Mouse (Mus musculus) liver, embryonic 16.5 days (tissue): ENCODE measurements around the gene Ntm. TPM values are rescaled to one million over a fixed set of nuclear protein-coding genes. Genes with fewer than 3 reads are reported as not detected.

Experiments used
- ATAC-seq: fragments of 200-750 bp; cut with Nextera tagmentation; 2 replicates; pipeline ENCODE4 v1.8.0; 2017; ENCODE audit warnings: low read depth, mild to moderate bottlenecking, moderate number of reproducible peaks, moderate library complexity
- H3K27ac ChIP-seq: fragments of 300-500 bp; sonication (generic); 2 replicates; pipeline ENCODE4 v1.5.1; 2014; ENCODE audit warnings: mild to moderate bottlenecking, low read length
- H3K27me3 ChIP-seq: fragments of 300-500 bp; sonication (generic); 2 replicates; pipeline ENCODE4 v1.6.1; 2014; ENCODE audit warnings: low read depth, low read length, mixed read lengths; ENCODE audit not compliant: control insufficient read depth, insufficient read depth
- H3K36me3 ChIP-seq: fragments of 300-500 bp; sonication (generic); 2 replicates; pipeline ENCODE4 v1.6.1; 2014; ENCODE audit warnings: mild to moderate bottlenecking; ENCODE audit not compliant: control insufficient read depth, insufficient read depth
- H3K4me1 ChIP-seq: fragments of 300-500 bp; sonication (generic); 2 replicates; pipeline ENCODE4 v1.6.1; 2014; ENCODE audit warnings: low read depth, low read length, mixed read lengths; ENCODE audit not compliant: control insufficient read depth
- H3K4me2 ChIP-seq: fragments of 300-500 bp; sonication (generic); 2 replicates; pipeline ENCODE4 v1.6.1; 2014; ENCODE audit warnings: low read depth, low read length, mixed read lengths
- H3K4me3 ChIP-seq: fragments of 300-500 bp; sonication (generic); 2 replicates; pipeline ENCODE4 v1.5.1; 2014; ENCODE audit warnings: low read depth, mild to moderate bottlenecking, low read length
- H3K9ac ChIP-seq: fragments of 300-500 bp; sonication (generic); 2 replicates; pipeline ENCODE4 v1.6.1; 2014; ENCODE audit warnings: low read depth, low read length
- H3K9me3 ChIP-seq: fragments of 300-500 bp; sonication (generic); replicated peaks from 2 replicates; pipeline ENCODE4 v1.6.1; 2016; ENCODE audit warnings: low read length; ENCODE audit not compliant: control insufficient read depth
- WGBS: fragments of 180-500 bp; shearing (Covaris S2); extraction: QIAGEN DNeasy Blood & Tissue Kit; methylation state at CpG from one replicate; pipeline ENCODE4 v1.1.7; 2014; ENCODE audit not compliant: insufficient replicate concordance; 5-methylcytosine and 5-hydroxymethylcytosine counted together
- polyA plus RNA-seq: library from polyadenylated mRNA; unstranded; fragments of >200 nt; fragmentation: Nextera tagmentation; extraction: Ambion mirVana; gene quantifications from 2 replicates; pipeline ENCODE4 v1.2.1, GENCODE M21; 2015

Ntm gene
- polyA plus RNA-seq, 1 experiment from 2014 or later = 0.33 TPM

DNA sequence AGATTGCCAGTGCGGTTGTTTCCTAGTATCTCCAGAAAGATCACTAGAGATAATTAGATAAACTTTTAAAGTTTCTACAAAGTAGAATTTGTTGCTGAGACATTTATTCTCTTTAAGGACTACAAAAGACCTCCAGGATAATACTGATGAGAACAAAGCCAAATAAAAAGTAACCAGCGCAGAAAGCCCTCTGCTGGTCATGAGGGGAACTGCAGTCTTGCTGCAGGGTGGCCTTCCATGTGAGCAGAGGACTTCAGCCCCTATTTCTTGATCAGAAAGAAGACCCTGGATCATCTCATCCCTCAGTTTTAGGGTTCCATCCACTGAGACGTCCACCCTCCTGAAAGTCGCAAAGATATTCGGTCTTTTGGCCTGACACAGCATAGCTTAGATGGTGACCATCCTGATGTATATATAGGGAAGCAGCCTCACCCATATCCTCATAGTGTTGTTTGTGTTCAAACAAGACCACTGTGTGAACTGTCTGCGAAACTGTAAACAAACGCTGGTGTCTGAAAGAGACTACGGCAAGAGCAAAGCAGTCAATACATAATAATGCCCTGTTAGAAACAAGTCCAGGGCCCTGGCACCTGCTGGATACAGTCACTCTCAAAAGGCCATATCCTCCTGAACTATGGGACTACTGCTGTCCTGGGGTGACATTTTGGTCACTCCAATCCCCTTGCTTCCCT is 553.6 kb downstream of the Ntm start:
- ATAC-seq = no peak
- WGBS = 43% methylated on average over 8 of the region's 8 CpGs
- H3K4me2 ChIP-seq = no peak overlapping the region
- peaks cover 35% of the 10 kb centered on the region for H3K27me3 ChIP-seq
- H3K27ac ChIP-seq = no peak overlapping the region
- no peaks in the 10 kb centered on the region for H3K36me3 ChIP-seq
- H3K4me1 ChIP-seq = no peaks in the 10 kb centered on the region
- no peak overlapping the region for H3K4me3 ChIP-seq
- H3K9ac ChIP-seq = no peak overlapping the region
- H3K9me3 ChIP-seq = no peaks in the 10 kb centered on the region

DNA sequence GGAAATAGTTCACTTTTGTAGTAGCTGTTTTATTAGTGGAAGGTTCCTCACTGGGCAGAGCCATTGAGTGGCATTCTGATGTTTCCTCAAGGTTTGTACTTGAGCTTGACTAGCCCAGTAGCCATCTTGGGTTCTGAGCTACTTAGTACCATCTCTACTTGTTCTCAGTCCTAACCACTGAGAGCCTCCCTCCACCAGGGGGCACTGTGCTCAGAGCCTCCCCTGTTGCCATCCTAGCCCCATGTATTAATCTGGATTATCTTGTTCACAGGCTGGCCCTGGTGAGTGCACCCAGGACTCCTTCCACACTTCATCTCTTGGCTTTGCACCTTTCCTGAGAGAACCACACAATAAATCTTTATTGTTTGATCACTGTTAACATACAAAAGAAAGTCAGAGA is 555.0 kb downstream of the Ntm start:
- ATAC-seq = no peak
- Histone ChIP-seq H3K9me3 (no peaks in the 10 kb centered on the region), H3K27ac (no peak overlapping the region), H3K27me3 (peaks cover 27% of the 10 kb centered on the region), H3K4me2 (no peak overlapping the region), H3K4me1 (no peaks in the 10 kb centered on the region), H3K36me3 (no peaks in the 10 kb centered on the region), H3K9ac (no peak overlapping the region), H3K4me3 (no peak overlapping the region)

DNA sequence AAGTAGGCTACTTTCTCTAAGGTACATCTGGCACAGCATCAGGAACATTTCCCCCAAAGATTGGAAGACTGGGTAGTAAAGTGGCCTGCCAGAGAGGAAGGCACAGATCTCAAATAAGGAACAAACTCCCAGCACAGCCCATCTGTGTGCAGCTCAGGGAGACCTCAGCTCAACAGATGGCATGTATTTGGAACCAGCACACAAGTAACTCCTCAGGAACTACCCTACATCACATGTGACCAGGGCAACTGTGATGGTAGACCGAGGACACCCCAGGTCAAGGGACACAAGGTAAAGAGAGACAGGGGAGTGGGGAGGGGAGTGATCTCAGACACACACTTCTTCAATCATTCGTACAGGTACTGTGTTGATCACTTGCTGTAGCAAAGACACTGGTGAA is 556.0 kb downstream of the Ntm start:
- WGBS = 59% methylated on average over 2 of the region's 2 CpGs
- H3K27me3 ChIP-seq = peaks cover 18% of the 10 kb centered on the region
- no peaks in the 10 kb centered on the region for H3K4me1 ChIP-seq
- ATAC-seq = no peak
- H3K36me3 ChIP-seq = no peaks in the 10 kb centered on the region
- H3K9me3 ChIP-seq = no peaks in the 10 kb centered on the region
- no peak overlapping the region for H3K9ac ChIP-seq
- H3K27ac ChIP-seq = no peak overlapping the region
- H3K4me2 ChIP-seq = no peak overlapping the region
- H3K4me3 ChIP-seq = no peak overlapping the region

DNA sequence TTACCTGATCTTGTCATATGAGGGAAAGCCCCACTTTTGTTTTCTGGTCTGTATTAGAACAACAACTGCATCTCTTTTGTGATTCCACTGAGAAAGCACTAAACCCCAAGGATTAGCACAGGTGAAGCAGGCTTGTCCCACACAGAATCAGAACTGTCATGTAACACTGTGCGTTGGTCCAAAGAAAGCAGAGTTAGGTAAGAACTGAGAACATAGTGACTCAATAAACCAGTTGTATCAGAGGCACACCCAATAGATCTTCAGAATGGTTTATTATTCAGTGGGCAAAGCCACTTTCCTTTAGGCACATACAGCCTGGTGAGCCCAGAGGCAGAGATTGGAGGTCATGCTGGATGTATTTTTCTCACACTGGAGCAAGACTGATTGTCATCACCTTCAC is 556.9 kb downstream of the Ntm start:
- no peak overlapping the region for H3K4me3 ChIP-seq
- H3K27me3 ChIP-seq = peaks cover 8% of the 10 kb centered on the region
- no peak overlapping the region for H3K27ac ChIP-seq
- H3K9me3 ChIP-seq = no peaks in the 10 kb centered on the region
- no peaks in the 10 kb centered on the region for H3K4me1 ChIP-seq
- no peak overlapping the region for H3K9ac ChIP-seq
- no peaks in the 10 kb centered on the region for H3K36me3 ChIP-seq
- H3K4me2 ChIP-seq = no peak overlapping the region
- 81% methylated on average over 1 of the region's 1 CpGs for WGBS
- ATAC-seq = no peak

DNA sequence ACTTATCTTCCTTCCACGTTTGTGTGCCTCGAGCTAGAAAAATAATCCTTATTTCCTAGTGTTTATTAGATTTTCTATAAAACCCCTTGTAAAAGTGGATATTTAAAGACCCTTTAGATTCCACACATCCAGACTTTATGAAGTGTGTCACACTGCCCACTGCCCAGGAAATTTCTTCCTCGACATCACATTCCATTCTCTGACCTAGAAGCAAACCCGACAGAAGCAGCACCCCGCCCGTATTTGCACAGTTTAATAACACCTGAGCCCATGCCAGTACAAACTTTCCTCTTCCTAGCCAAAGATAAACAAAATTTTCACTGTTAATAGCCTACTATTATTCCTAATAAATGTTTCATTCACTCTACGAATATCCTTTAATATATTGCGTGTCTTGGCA is 562.8 kb downstream of the Ntm start:
- Histone ChIP-seq H3K4me2 (no peak overlapping the region), H3K9me3 (no peaks in the 10 kb centered on the region), H3K36me3 (no peaks in the 10 kb centered on the region), H3K4me3 (no peak overlapping the region), H3K27ac (no peak overlapping the region), H3K27me3 (no peaks in the 10 kb centered on the region), H3K9ac (no peak overlapping the region), H3K4me1 (no peaks in the 10 kb centered on the region)
- WGBS = 62% methylated on average over 8 of the region's 8 CpGs
- ATAC-seq = no peak

DNA sequence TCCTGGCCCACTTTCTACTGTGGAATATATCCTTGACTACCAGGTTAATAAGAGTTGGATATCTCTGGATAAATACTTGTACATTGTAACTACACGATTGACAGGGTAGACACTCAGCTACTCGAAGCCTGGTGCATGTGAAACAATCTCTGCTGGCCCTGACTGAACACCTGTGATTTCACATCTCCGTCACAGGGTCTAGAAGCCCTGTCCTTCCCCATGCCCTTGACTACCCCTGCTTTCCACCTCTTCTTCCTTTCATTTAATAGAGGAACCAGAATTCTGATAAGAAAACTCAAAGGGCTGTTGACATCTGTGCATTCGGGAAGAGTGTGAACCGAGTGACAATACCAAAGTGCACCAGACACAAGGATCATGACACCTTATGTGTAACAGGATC is 566.8 kb downstream of the Ntm start:
- Histone ChIP-seq H3K27me3 (no peaks in the 10 kb centered on the region), H3K9ac (no peak overlapping the region), H3K4me1 (no peaks in the 10 kb centered on the region), H3K4me2 (no peak overlapping the region), H3K36me3 (no peaks in the 10 kb centered on the region), H3K9me3 (no peaks in the 10 kb centered on the region), H3K27ac (no peak overlapping the region), H3K4me3 (no peak overlapping the region)
- 56% methylated on average over 5 of the region's 5 CpGs for WGBS
- ATAC-seq = no peak

DNA sequence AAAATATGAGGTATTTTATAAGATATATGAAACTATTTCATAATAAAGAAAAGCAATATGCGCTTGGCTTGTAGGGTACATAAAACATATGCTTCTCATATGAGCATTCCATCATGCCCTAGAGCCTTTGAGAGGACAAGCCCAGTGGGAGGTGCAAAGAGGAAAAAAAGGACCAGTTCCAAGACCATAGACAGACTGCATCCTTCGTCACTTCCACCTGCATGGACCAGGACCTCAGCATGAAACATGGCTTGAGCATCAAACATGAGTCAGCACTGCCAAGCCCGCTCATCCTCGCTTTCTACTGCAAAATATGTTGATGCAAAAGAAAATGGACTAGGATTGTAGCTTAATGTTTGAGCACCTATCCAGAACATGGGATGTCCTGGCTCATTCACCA is 569.8 kb downstream of the Ntm start:
- no peaks in the 10 kb centered on the region for H3K36me3 ChIP-seq
- no peak overlapping the region for H3K27ac ChIP-seq
- no peaks in the 10 kb centered on the region for H3K9me3 ChIP-seq
- no peak for ATAC-seq
- no peaks in the 10 kb centered on the region for H3K27me3 ChIP-seq
- H3K4me1 ChIP-seq = no peaks in the 10 kb centered on the region
- no peak overlapping the region for H3K9ac ChIP-seq
- no peak overlapping the region for H3K4me2 ChIP-seq
- 68% methylated on average over 4 of the region's 4 CpGs for WGBS
- no peak overlapping the region for H3K4me3 ChIP-seq

DNA sequence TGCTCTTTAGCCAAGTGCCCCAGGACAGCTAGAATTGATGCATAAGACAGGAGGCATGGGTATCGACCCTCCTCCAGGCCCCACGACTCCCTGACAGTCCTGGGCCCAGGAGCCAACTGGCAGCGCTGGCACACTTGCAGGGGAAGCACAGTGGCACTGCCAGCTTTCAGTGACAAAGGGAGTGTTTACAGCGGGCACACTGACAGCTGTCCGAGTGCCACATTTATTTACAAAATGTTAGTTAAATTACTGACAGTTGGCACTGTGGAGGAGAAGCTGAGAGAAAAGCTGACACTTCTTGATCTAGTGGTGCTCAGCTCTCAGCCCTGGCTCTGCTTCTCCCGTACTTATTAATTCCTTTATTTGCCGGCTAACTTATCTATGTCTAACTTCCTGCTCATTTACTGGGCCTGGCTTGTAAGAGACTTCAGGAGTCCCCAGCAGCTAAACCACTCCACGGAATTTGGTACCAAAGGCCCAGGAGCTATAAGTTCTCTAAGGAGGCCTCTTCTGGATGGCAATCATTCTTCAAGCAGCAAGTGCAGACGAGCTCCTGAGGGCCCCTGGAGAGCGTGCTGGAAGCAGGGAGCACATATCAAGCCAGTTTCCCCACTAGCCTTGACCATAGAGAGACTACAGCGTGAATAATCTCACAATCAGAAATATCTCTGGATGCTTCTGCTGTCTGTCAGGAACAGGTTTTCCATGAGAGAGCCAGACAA is 572.0 kb downstream of the Ntm start:
- H3K36me3 ChIP-seq = no peaks in the 10 kb centered on the region
- no peak for ATAC-seq
- H3K9ac ChIP-seq = no peak overlapping the region
- no peaks in the 10 kb centered on the region for H3K4me1 ChIP-seq
- no peaks in the 10 kb centered on the region for H3K27me3 ChIP-seq
- H3K4me2 ChIP-seq = no peak overlapping the region
- no peak overlapping the region for H3K4me3 ChIP-seq
- H3K9me3 ChIP-seq = no peaks in the 10 kb centered on the region
- no peak overlapping the region for H3K27ac ChIP-seq
- 54% methylated on average over 11 of the region's 11 CpGs for WGBS

DNA sequence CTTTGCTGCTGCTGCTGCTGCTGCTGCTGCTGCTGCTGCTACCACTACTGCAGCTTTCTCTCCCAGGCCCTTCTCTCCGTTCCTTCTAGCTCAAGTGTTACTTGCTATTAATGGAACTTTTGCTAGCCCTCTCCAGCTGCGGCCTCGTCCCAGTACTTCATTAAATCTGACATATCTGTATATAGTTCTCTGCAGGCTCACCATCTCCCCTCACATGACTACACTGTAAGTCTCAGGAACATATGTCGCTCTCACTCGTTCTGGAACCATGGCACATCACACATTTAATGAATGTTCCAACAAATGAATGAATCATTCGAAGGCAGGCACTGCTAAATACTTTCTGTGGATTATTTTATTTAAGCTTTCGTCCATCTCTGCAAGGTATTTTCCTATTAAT is 573.7 kb downstream of the Ntm start:
- H3K9me3 ChIP-seq = no peaks in the 10 kb centered on the region
- H3K4me3 ChIP-seq = no peak overlapping the region
- H3K4me1 ChIP-seq = no peaks in the 10 kb centered on the region
- 62% methylated on average over 7 of the region's 7 CpGs for WGBS
- H3K9ac ChIP-seq = no peak overlapping the region
- H3K4me2 ChIP-seq = no peak overlapping the region
- no peak for ATAC-seq
- no peaks in the 10 kb centered on the region for H3K36me3 ChIP-seq
- no peak overlapping the region for H3K27ac ChIP-seq
- no peaks in the 10 kb centered on the region for H3K27me3 ChIP-seq
